Mouse (Mus musculus): Measurements from ENCODE around the gene Kcnk3.
A peak's percentile ranks its signal among the peaks of the same experiment; 100 is the strongest.

Kcnk3 gene

DNA sequence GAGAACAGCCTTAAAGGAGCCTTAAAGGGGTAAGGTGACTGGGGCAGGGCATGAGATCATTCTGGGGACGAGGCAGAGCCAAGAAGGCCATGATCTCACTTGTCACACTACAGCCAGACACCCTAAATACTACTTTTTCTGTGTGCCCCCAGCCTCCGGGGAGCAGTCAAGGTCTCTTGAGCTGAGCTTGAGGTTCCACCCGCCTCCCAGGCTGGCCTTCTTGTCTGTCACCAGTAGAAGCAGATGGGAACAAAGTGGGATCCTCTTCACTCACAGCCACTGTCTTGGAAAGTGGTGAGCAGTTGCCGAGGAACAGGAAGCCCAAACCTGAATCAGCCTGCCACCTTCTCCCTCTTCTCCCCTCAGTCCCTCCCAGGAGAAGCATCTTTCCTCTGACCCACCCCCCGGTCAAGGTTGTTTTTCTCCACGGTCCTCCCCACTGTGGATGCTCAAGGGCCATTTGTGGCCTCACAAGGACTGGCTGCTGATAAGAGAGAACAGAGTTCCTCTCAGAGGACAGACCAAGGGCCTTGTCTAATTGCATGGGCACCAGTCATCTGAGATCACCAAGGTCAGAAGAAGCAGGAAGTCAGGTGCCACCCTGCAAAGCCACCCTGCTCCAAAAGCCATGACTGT lies 9.4 kb upstream of the Kcnk3 start:
- Histone ChIP-seq H3K4me1 (replicated peaks; ENCODE audit: low read depth, low read length) (no peaks in the 10 kb centered on the region), H3K4me3 (replicated peaks; ENCODE audit: low read length) (no peak overlapping the region), H3K9me3 (ENCODE audit: low read length) (no peaks in the 10 kb centered on the region), H3K27me3 (ENCODE audit: insufficient read depth, low read length) (peaks cover 45% of the 10 kb centered on the region), H3K36me3 (ENCODE audit: insufficient read depth, low read length) (no peaks in the 10 kb centered on the region)
- TF ChIP-seq POU5F1 (IDR thresholded peaks at IDR 0.05; ENCODE audit: borderline replicate concordance, low read length), result no peak
- no peak for TF ChIP-seq CTCF (conservative IDR thresholded peaks at IDR 0.05; ENCODE audit: low read length)
- no peak for TF ChIP-seq NANOG (IDR thresholded peaks at IDR 0.05; ENCODE audit: borderline replicate concordance, low read length)

DNA sequence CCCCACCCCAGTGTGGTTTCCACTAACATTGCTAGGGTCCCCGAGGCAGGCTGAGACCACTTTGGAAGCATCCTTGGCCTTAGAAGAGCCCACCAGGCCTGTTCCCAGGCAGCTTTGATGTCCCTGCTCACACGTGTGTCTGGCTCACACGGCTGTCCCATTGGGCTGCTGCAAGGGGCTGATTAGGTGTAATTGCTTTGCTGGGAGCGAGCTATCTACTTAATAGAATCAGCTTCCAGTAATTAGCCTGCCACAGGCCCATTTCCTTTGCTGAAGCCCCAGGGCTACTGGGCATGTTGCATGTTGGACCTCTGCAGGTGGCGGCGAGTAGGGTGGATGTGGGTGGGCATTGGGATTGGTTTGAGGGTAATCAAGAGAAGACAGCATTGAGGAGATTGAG lies 7.2 kb upstream of the Kcnk3 start:
- no peaks in the 10 kb centered on the region for H3K4me1 ChIP-seq (replicated peaks; ENCODE audit: low read depth, low read length)
- no peak overlapping the region for H3K4me3 ChIP-seq (replicated peaks; ENCODE audit: low read length)
- peaks cover 48% of the 10 kb centered on the region for H3K27me3 ChIP-seq (ENCODE audit: insufficient read depth, low read length)
- no peaks in the 10 kb centered on the region for H3K36me3 ChIP-seq (ENCODE audit: insufficient read depth, low read length)
- no peaks in the 10 kb centered on the region for H3K9me3 ChIP-seq (ENCODE audit: low read length)
- no peak for TF ChIP-seq NANOG (IDR thresholded peaks at IDR 0.05; ENCODE audit: borderline replicate concordance, low read length)
- TF ChIP-seq POU5F1 (IDR thresholded peaks at IDR 0.05; ENCODE audit: borderline replicate concordance, low read length), result no peak
- no peak for TF ChIP-seq CTCF (conservative IDR thresholded peaks at IDR 0.05; ENCODE audit: low read length)

DNA sequence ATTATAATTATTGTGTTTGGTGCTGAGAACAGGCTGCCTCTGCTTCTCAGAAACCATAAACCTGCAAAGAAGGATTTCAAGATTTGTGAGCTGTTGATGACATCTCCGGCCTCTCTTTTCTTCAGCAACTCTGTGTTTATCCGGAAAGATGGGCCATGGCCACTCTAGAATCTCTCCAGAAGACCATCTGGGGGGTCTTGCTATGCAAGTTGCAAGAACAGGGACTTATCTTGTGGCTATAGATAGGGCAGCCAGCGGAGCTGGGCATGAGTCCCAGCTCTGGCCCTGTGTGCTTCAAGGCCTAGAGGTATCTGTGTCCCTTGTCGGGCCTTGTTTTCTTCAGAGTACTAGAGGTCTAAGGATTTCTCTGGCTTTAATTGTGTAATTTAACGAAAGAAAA lies 6.0 kb upstream of the Kcnk3 start:
- TF ChIP-seq POU5F1 (IDR thresholded peaks at IDR 0.05; ENCODE audit: borderline replicate concordance, low read length), result no peak
- TF ChIP-seq NANOG (IDR thresholded peaks at IDR 0.05; ENCODE audit: borderline replicate concordance, low read length), result no peak
- TF ChIP-seq CTCF (conservative IDR thresholded peaks at IDR 0.05; ENCODE audit: low read length), result no peak
- Histone ChIP-seq H3K4me1 (replicated peaks; ENCODE audit: low read depth, low read length) (no peaks in the 10 kb centered on the region), H3K27me3 (ENCODE audit: insufficient read depth, low read length) (peaks cover 52% of the 10 kb centered on the region), H3K4me3 (replicated peaks; ENCODE audit: low read length) (no peak overlapping the region), H3K36me3 (ENCODE audit: insufficient read depth, low read length) (no peaks in the 10 kb centered on the region), H3K9me3 (ENCODE audit: low read length) (no peaks in the 10 kb centered on the region)

DNA sequence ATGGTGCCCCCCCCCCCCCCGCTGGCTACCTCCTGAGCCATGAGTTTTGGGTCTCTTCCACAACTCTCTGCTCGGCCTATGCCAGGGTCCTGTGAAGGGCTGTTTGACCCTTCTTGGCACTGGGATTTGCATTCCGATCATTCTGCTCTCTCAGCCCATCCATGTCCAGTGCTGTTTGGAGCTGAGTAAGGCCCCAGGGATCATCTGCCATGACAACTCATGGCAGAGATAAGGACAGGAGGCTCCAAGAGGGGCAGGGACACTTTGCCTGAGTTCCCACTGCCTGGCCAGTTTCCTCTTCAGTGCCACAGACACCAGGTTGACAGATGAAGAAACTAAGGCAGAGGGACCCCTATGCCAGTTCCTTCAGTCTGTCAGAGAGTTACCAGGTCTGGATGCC lies 1.4 kb upstream of the Kcnk3 start:
- Histone ChIP-seq H3K4me1 (replicated peaks; ENCODE audit: low read depth, low read length) (peaks cover 6% of the 10 kb centered on the region), H3K36me3 (ENCODE audit: insufficient read depth, low read length) (no peaks in the 10 kb centered on the region), H3K27me3 (ENCODE audit: insufficient read depth, low read length) (peaks cover 72% of the 10 kb centered on the region), H3K9me3 (ENCODE audit: low read length) (no peaks in the 10 kb centered on the region), H3K4me3 (replicated peaks; ENCODE audit: low read length) (no peak overlapping the region)
- TF ChIP-seq POU5F1 (IDR thresholded peaks at IDR 0.05; ENCODE audit: borderline replicate concordance, low read length) (no peak), CTCF (conservative IDR thresholded peaks at IDR 0.05; ENCODE audit: low read length) (no peak), NANOG (IDR thresholded peaks at IDR 0.05; ENCODE audit: borderline replicate concordance, low read length) (no peak)

DNA sequence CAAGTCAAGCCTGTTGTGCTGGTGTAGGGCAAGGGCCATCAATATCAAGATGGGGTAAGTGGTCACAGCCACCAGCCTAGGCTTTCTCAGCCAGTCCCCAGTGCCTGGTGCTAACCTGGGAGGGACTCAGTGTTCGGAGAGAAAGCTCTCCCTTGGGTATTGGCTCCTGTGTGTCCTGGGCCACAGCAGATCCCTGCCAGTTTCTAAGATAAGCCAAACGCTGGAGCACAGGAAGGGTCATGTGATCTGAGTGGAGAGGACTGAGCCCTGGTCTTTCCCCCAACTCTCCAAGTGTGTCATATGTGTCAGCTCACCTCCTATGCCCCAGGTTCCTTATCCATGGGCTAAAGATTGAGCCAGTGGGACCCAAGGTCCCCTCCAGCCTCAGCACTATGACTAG lies 869 bp upstream of the Kcnk3 start:
- H3K36me3 ChIP-seq (ENCODE audit: insufficient read depth, low read length), result no peaks in the 10 kb centered on the region
- no peaks in the 10 kb centered on the region for H3K9me3 ChIP-seq (ENCODE audit: low read length)
- TF ChIP-seq POU5F1 (IDR thresholded peaks at IDR 0.05; ENCODE audit: borderline replicate concordance, low read length) (no peak), CTCF (conservative IDR thresholded peaks at IDR 0.05; ENCODE audit: low read length) (no peak), NANOG (IDR thresholded peaks at IDR 0.05; ENCODE audit: borderline replicate concordance, low read length) (no peak)
- H3K27me3 ChIP-seq (ENCODE audit: insufficient read depth, low read length), result peaks cover 77% of the 10 kb centered on the region
- H3K4me3 ChIP-seq (replicated peaks; ENCODE audit: low read length), result no peak overlapping the region
- H3K4me1 ChIP-seq (replicated peaks; ENCODE audit: low read depth, low read length), result peaks cover 6% of the 10 kb centered on the region

DNA sequence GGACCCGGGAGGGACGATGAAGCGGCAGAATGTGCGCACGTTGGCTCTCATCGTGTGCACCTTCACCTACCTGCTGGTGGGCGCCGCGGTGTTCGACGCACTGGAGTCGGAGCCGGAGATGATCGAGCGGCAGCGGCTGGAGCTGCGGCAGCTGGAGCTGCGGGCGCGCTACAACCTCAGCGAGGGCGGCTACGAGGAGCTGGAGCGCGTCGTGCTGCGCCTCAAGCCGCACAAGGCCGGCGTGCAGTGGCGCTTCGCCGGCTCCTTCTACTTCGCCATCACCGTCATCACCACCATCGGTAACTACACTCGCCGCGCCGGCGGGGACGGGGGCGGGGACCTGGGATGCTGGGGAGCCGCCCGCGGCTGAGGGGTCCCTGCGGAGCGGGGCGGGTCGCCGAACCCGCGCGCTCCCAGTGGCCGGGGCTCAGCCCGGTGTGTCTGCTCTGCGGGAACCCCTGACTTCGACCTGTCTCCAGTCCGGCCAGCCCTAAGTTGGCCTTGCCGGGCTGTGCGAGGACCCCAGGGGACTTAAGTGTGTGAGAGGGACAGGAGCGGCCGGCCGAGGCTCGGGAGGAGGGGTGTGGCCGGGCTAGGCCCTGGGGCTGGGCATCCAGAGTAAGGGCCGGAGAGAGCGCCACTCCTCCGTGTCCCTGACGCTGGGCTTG lies 465 bp downstream of the Kcnk3 start:
- peak overlapping the region; percentile 80 for H3K4me3 ChIP-seq (replicated peaks; ENCODE audit: low read length)
- H3K36me3 ChIP-seq (ENCODE audit: insufficient read depth, low read length), result no peaks in the 10 kb centered on the region
- TF ChIP-seq NANOG (IDR thresholded peaks at IDR 0.05; ENCODE audit: borderline replicate concordance, low read length) (no peak), CTCF (conservative IDR thresholded peaks at IDR 0.05; ENCODE audit: low read length) (no peak), POU5F1 (IDR thresholded peaks at IDR 0.05; ENCODE audit: borderline replicate concordance, low read length) (no peak)
- H3K27me3 ChIP-seq (ENCODE audit: insufficient read depth, low read length), result peaks cover 81% of the 10 kb centered on the region
- H3K4me1 ChIP-seq (replicated peaks; ENCODE audit: low read depth, low read length), result peaks cover 6% of the 10 kb centered on the region
- H3K9me3 ChIP-seq (ENCODE audit: low read length), result no peaks in the 10 kb centered on the region

DNA sequence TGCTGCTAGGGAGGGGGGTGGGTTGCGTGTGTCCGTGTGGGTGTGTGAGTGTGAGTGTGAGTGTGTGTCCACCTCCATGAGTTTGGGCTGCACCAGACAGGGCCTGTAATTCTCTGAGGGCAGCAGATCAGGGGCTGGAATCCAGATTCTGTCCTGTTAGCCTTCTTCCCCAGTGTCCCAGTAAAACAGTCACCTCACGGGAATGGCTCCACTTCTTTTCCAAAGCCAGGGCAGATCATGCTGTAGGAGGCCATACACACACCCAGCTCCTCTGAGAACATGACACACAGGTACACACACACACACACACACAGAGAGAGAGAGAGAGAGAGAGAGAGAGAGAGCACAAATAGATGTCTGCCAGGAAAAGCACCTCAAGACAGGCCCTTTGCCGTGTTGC lies 1.1 kb downstream of the Kcnk3 start:
- no peak for TF ChIP-seq CTCF (conservative IDR thresholded peaks at IDR 0.05; ENCODE audit: low read length)
- no peak for TF ChIP-seq POU5F1 (IDR thresholded peaks at IDR 0.05; ENCODE audit: borderline replicate concordance, low read length)
- TF ChIP-seq NANOG (IDR thresholded peaks at IDR 0.05; ENCODE audit: borderline replicate concordance, low read length), result no peak
- peak overlapping the region; percentile 80 for H3K4me3 ChIP-seq (replicated peaks; ENCODE audit: low read length)
- H3K36me3 ChIP-seq (ENCODE audit: insufficient read depth, low read length), result no peaks in the 10 kb centered on the region
- no peaks in the 10 kb centered on the region for H3K9me3 ChIP-seq (ENCODE audit: low read length)
- H3K27me3 ChIP-seq (ENCODE audit: insufficient read depth, low read length), result peaks cover 76% of the 10 kb centered on the region
- H3K4me1 ChIP-seq (replicated peaks; ENCODE audit: low read depth, low read length), result peaks cover 6% of the 10 kb centered on the region

DNA sequence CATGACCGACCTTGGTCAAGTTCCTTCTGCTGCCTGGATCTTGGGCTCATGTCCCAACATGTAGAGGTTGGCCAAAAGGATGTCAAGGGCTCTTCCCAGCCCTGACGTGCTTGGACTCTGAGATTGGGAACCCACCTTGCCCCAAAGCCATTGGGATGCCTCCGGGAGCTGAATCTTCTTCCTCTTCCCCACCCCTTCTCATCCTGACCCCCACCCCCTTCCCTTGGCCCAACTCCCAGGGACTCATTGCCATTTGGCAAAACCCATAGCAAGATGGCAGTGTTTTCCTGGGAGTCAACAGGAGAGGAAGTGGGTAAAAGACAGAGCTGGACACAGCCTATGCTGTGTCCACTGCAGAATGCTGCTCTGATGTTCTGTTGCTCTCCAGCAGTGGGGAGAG lies 1.6 kb downstream of the Kcnk3 start:
- Histone ChIP-seq H3K27me3 (ENCODE audit: insufficient read depth, low read length) (peaks cover 78% of the 10 kb centered on the region), H3K9me3 (ENCODE audit: low read length) (no peaks in the 10 kb centered on the region), H3K4me1 (replicated peaks; ENCODE audit: low read depth, low read length) (peaks cover 6% of the 10 kb centered on the region), H3K4me3 (replicated peaks; ENCODE audit: low read length) (no peak overlapping the region), H3K36me3 (ENCODE audit: insufficient read depth, low read length) (no peaks in the 10 kb centered on the region)
- no peak for TF ChIP-seq POU5F1 (IDR thresholded peaks at IDR 0.05; ENCODE audit: borderline replicate concordance, low read length)
- TF ChIP-seq NANOG (IDR thresholded peaks at IDR 0.05; ENCODE audit: borderline replicate concordance, low read length), result no peak
- no peak for TF ChIP-seq CTCF (conservative IDR thresholded peaks at IDR 0.05; ENCODE audit: low read length)

Data from E14TG2a.4 (cell line).